Mouse (Mus musculus) forebrain, postnatal 0 days (tissue): ENCODE results near the gene Thy1. TPM values are rescaled to one million over a fixed set of nuclear protein-coding genes. Genes with fewer than 3 reads are reported as not detected.

ENCODE experiments used
- ATAC-seq: fragments of 200-750 bp; cut with Nextera tagmentation; 2 replicates; pipeline ENCODE4 v1.8.0; 2017; ENCODE audit warnings: mild to moderate bottlenecking, moderate library complexity
- DNase-seq: peaks from one replicate; pipeline ENCODE4 v3.0.0-alpha.2; 2015
- H3K27ac ChIP-seq: fragments of 300-500 bp; sonication (generic); 2 replicates; pipeline ENCODE4 v1.5.1; 2014; ENCODE audit warnings: low read depth, mild to moderate bottlenecking, antibody characterized with exemption, low read length, moderate library complexity, mixed read lengths
- H3K27me3 ChIP-seq: fragments of 300-500 bp; sonication (generic); 2 replicates; pipeline ENCODE4 v1.6.1; 2014; ENCODE audit warnings: mild to moderate bottlenecking, low read length, mixed read lengths; ENCODE audit not compliant: insufficient read depth
- H3K36me3 ChIP-seq: fragments of 300-500 bp; sonication (generic); 2 replicates; pipeline ENCODE4 v1.6.1; 2014; ENCODE audit warnings: mild to moderate bottlenecking, moderate library complexity; ENCODE audit not compliant: insufficient read depth
- H3K4me1 ChIP-seq: fragments of 300-500 bp; sonication (generic); 2 replicates; pipeline ENCODE4 v1.6.1; 2014; ENCODE audit warnings: antibody characterized with exemption; ENCODE audit not compliant: insufficient read depth
- H3K4me2 ChIP-seq: fragments of 300-500 bp; sonication (generic); 2 replicates; pipeline ENCODE4 v1.6.1; 2014; ENCODE audit warnings: low read depth, mild to moderate bottlenecking, moderate library complexity
- H3K4me3 ChIP-seq: fragments of 300-500 bp; sonication (generic); 2 replicates; pipeline ENCODE4 v1.5.1; 2014; ENCODE audit warnings: low read depth, low read length, mixed read lengths
- H3K9ac ChIP-seq: fragments of 300-500 bp; sonication (generic); 2 replicates; pipeline ENCODE4 v1.6.1; 2014; ENCODE audit warnings: mild to moderate bottlenecking
- H3K9me3 ChIP-seq: fragments of 300-500 bp; sonication (generic); 2 replicates; pipeline ENCODE4 v1.6.1; 2016; ENCODE audit warnings: low read length
- CTCF ChIP-seq: sonication (generic); IDR thresholded peaks from 2 replicates; pipeline ENCODE4 v1.5.1; 2016; ENCODE audit warnings: antibody characterized with exemption, control low read depth, low read depth
- WGBS: fragments of 180-500 bp; shearing (Covaris S2); extraction: QIAGEN DNeasy Blood & Tissue Kit; methylation state at CpG from one replicate; pipeline ENCODE4 v1.1.7; 2014; 5-methylcytosine and 5-hydroxymethylcytosine counted together
- polyA plus RNA-seq: library from polyadenylated mRNA; unstranded; fragments of >200 nt; fragmentation: Nextera tagmentation; extraction: Ambion mirVana; gene quantifications from 2 replicates; pipeline ENCODE4 v1.2.1, GENCODE M21; 2015
- total RNA-seq: library from RNA; depleted of rRNA; stranded (reverse); fragments of >200 nt; gene quantifications from 2 replicates; pipeline ENCODE4 v1.2.3, GENCODE M21; 2014

The Thy1 gene
- total and polyA plus RNA-seq, 2 experiments from 2014 or later: 23.2 to 31.6 TPM

DNA sequence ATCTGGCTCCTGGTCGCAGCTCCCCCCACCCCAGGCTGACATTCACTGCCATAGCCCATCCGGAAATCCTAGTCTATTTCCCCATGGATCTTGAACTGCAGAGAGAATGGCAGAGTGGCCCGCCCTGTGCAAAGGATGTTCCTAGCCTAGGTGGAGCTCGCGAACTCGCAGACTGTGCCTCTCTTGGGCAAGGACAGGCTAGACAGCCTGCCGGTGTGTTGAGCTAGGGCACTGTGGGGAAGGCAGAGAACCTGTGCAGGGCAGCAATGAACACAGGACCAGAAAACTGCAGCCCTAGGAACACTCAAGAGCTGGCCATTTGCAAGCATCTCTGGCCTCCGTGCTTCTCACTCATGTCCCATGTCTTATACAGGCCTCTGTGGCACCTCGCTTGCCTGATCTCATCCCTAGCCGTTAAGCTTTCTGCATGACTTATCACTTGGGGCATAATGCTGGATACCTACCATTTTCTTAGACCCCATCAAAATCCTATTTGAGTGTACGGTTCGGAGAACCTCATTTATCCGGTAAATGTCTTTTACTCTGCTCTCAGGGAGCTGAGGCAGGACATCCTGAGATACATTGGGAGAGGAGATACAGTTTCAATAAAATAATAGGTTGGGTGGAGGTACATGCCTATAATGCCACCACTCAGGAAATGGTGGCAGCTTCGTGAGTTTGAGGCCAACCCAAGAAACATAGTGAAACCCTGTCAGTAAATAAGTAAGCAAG, 1.4 kb downstream of the Thy1 start:
- 0 out of 2 replicates have a peak, but pooled peaks have one; percentile 6 for TF ChIP-seq CTCF
- H3K4me2 ChIP-seq: peak overlapping the region; percentile 82
- H3K9me3 ChIP-seq: no peaks in the 10 kb centered on the region
- DNase-seq (no peak), ATAC-seq (no peak)
- H3K9ac ChIP-seq: peak overlapping the region; percentile 55
- no peaks in the 10 kb centered on the region for H3K36me3 ChIP-seq
- peak overlapping the region; percentile 53 for H3K4me3 ChIP-seq
- no peak overlapping the region for H3K27ac ChIP-seq
- no peaks in the 10 kb centered on the region for H3K4me1 ChIP-seq
- WGBS: 46% methylated on average over 14 of the region's 14 CpGs
- H3K27me3 ChIP-seq: 0 out of 2 replicates have a peak, but pooled peaks cover 3% of the 10 kb centered on the region

- DNase-seq (no peak), ATAC-seq (no peak)
- H3K36me3 ChIP-seq: no peaks in the 10 kb centered on the region
- TF ChIP-seq CTCF: no peak
- H3K9ac ChIP-seq: no peak overlapping the region
- H3K27me3 ChIP-seq: 0 out of 2 replicates have a peak, but pooled peaks cover 3% of the 10 kb centered on the region
- no peak overlapping the region for H3K27ac ChIP-seq
- no peak overlapping the region for H3K4me2 ChIP-seq
- H3K4me3 ChIP-seq: no peak overlapping the region
- WGBS: 76% methylated on average over 3 of the region's 3 CpGs
- H3K4me1 ChIP-seq: no peaks in the 10 kb centered on the region
- H3K9me3 ChIP-seq: no peaks in the 10 kb centered on the region
Observed at GRCm38 (mm10) chr9:44045158-44045883, 2.1 kb downstream of the Thy1 start.

DNA sequence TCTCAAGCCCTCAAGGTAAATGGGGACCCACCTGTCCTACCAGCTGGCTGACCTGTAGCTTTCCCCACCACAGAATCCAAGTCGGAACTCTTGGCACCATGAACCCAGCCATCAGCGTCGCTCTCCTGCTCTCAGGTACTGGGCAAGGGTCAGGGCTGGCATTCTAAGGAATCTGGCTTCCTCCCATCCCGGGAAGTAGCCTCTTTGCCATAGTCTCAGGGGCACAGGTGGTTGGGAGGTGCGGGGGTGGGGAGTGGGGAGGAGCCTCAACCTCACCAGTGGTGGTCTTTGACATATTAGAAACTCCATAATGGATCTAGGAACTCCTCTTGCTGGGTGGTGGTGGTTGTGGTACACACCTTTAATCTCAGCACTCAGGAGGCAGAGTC, 2.7 kb downstream of the Thy1 start:
- no peak overlapping the region for H3K9ac ChIP-seq
- TF ChIP-seq CTCF: no peak
- H3K9me3 ChIP-seq: no peaks in the 10 kb centered on the region
- H3K4me3 ChIP-seq: no peak overlapping the region
- H3K27ac ChIP-seq: no peak overlapping the region
- no peaks in the 10 kb centered on the region for H3K4me1 ChIP-seq
- WGBS: 89% methylated on average over 5 of the region's 5 CpGs
- H3K4me2 ChIP-seq: no peak overlapping the region
- ATAC-seq (no peak), DNase-seq (no peak)
- H3K27me3 ChIP-seq: 0 out of 2 replicates have a peak, but pooled peaks cover 3% of the 10 kb centered on the region
- no peaks in the 10 kb centered on the region for H3K36me3 ChIP-seq

DNA sequence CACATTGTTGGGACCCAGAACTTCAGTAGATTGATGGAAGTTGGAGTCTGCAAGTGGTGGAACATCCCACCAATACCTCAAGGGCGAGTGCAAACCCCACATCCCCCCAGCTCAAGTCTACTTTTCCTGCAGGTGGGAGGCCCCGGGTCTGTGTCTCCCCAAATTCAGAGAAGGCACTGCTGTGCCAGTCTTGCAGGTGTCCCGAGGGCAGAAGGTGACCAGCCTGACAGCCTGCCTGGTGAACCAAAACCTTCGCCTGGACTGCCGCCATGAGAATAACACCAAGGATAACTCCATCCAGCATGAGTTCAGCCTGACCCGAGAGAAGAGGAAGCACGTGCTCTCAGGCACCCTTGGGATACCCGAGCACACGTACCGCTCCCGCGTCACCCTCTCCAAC, 3.2 kb downstream of the Thy1 start:
- H3K9ac ChIP-seq: no peak overlapping the region
- H3K27ac ChIP-seq: no peak overlapping the region
- no peak overlapping the region for H3K4me2 ChIP-seq
- H3K9me3 ChIP-seq: no peaks in the 10 kb centered on the region
- no peak overlapping the region for H3K4me3 ChIP-seq
- no peak for TF ChIP-seq CTCF
- 90% methylated on average over 12 of the region's 12 CpGs for WGBS
- ATAC-seq: no peak
- H3K27me3 ChIP-seq: 0 out of 2 replicates have a peak, but pooled peaks cover 3% of the 10 kb centered on the region
- no peaks in the 10 kb centered on the region for H3K4me1 ChIP-seq
- H3K36me3 ChIP-seq: no peaks in the 10 kb centered on the region
- DNase-seq: no peak

DNA sequence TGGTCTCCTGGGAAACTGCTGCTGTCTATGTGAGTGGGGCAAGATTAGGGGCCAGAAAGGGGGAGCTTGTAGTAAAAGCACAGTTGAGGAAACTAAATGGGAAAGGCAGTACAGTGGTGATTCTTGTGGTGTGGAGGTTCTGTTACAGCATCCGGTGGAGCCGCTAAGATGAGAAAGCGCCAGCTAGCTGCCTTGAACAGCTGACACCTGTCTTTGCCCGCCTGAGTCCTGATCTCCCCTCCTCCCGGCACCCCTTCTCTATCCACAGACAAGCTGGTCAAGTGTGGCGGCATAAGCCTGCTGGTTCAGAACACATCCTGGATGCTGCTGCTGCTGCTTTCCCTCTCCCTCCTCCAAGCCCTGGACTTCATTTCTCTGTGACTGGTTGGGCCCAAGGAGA, 3.9 kb downstream of the Thy1 start:
- Histone ChIP-seq H3K9ac (no peak overlapping the region), H3K9me3 (no peaks in the 10 kb centered on the region), H3K27ac (no peak overlapping the region), H3K4me3 (no peak overlapping the region), H3K36me3 (no peaks in the 10 kb centered on the region), H3K4me2 (no peak overlapping the region), H3K27me3 (0 out of 2 replicates have a peak, but pooled peaks cover 3% of the 10 kb centered on the region), H3K4me1 (no peaks in the 10 kb centered on the region)
- ATAC-seq: no peak
- DNase-seq: no peak
- 60% methylated on average over 6 of the region's 6 CpGs for WGBS
- TF ChIP-seq CTCF: no peak

- H3K9me3 ChIP-seq: no peaks in the 10 kb centered on the region
- H3K9ac ChIP-seq: no peak overlapping the region
- H3K4me2 ChIP-seq: no peak overlapping the region
- 0 out of 2 replicates have a peak, but pooled peaks cover 3% of the 10 kb centered on the region for H3K27me3 ChIP-seq
- H3K4me1 ChIP-seq: no peaks in the 10 kb centered on the region
- TF ChIP-seq CTCF: no peak
- 76% methylated on average over 14 of the region's 14 CpGs for WGBS
- no peak overlapping the region for H3K27ac ChIP-seq
- H3K36me3 ChIP-seq: no peaks in the 10 kb centered on the region
- no peak overlapping the region for H3K4me3 ChIP-seq
- ATAC-seq (no peak), DNase-seq (no peak)
Observed at GRCm38 (mm10) chr9:44047571-44048490, 4.6 kb downstream of the Thy1 start.
